Mouse (Mus musculus) spleen, postnatal 10 days (tissue): ENCODE measurements around the gene Pik3r5.

Experiments
- DNase-seq, 2 experiments: peaks; one replicate each; pipeline ENCODE4 v3.0.0; 2021 to 2022; ENCODE audit warnings: low spot score in 2 of 2

The Pik3r5 gene

GRCm38 (mm10) chr11:68431699-68432360 is at the start of gene Pik3r5:
Gene Pik3r5, plus strand, starts transcription at chr11:68432121.
- peak; percentile 65 to 86 for DNase-seq

GRCm38 (mm10) chr11:68383519-68383918 is 48.4 kb upstream of the Pik3r5 start:
- DNase-seq = no peak

DNA sequence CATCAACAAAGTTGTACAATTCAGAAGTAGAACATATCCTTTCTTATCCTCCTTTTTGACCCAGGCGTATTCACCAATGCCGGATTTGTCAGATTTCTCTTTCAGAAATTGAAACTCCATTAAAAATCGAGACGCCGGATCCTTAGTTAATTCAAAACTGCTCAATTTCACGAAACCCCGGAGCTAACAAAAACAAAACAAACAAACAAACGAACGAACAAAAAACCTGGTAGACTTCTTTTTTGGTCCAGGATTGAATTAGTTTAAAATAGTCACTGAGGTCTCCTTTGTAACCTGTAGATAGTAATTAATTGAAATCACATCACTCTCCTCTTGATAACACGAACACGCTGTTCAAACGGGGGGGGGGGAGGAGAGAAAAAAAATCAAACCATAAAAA is 47.8 kb upstream of the Pik3r5 start:
- no peak for DNase-seq

DNA sequence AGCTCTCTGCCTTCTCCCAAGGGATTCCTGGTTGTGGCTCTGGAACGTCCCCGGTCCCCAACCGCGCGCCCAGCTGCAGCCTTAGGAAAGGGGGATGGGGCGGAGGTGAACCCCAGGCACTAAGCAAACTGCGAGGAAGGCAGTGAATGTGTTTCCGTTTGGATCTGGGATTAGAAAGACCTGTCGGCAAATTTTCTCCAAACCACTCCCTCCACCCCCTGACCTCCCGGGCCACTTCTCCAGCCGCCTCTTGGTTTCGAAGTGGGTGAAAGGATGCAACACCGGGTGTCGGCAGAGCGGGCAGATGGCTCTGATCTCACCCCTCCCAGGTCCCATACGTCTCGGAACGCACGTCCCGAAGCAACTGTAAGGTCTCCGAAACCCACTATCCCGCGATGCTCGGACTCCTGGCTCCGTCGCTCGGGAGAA is 47.3 kb upstream of the Pik3r5 start:
- no peak for DNase-seq

GRCm38 (mm10) chr11:68385021-68385821 is 46.7 kb upstream of the Pik3r5 start:
- no peak for DNase-seq

- DNase-seq = peak; percentile 15 to 19
Measured at GRCm38 (mm10) chr11:68385921-68386588, 45.9 kb upstream of the Pik3r5 start.

DNA sequence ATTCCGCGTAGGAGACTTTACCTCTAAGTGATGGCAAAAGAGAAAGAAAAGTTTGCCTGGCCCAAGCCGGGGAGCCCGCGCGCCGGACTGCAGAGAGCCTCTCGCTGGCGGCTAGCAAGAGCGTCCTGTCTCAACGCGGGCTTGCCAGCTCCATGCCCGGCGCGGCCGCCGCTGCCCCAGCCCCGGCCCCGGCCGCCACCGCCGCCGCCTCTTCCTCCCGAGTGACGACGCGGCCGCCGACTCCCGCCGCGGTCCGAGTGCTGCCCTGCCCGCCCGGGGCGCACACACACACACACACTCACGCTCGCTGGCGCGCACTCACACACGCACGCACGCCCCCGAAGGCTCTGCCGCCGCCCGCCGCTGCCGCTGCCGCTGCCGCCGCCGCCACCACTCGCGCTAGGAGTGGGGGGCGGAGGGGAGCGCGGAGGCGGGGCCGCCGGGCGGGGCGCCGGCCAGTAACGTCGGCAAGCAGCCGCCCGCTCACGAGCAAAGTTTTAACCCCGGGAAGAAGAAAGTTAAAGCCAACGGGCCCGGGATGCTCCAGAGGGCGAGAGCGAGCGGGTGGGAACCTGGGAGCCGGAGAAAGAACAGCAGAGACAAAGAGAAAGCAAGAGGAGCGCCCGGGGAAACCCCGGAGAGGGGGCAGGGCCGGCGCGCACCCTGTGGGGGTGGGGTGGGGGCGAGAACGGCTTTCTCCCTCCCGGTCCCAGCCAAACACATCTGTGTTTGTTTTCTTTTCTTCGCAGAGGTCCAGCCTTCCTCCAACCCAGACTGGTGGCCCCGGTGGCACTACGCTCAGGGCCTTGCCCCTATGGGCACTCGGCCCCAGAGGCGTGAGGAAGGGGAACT is 45.1 kb upstream of the Pik3r5 start:
- peak; percentile 13 to 34 for DNase-seq

GRCm38 (mm10) chr11:68387441-68387760 is 44.5 kb upstream of the Pik3r5 start:
- DNase-seq = no peak

GRCm38 (mm10) chr11:68387971-68388654 is 43.8 kb upstream of the Pik3r5 start:
- DNase-seq = no peak

GRCm38 (mm10) chr11:68388655-68389015 is 43.3 kb upstream of the Pik3r5 start:
- no peak for DNase-seq

DNA sequence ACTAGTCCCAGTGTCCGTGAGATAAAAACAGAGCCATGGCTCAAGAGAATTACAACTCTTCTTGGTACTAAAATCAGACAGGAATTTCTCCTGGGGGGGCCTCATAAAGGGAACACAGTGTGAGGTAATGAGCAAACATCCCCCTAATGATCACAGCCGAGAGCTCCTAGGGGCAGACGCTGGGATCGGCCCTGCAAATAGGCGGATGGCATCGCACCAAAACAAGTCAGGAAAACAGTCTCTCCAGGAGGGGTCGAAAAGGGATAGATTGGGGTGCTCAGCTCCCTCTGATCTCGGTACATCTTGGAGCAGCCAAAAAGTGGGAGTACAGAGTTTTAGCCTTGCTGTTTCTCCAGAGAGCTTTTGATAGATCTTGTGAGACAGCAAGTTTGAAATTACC is 42.3 kb upstream of the Pik3r5 start:
- DNase-seq = no peak

DNA sequence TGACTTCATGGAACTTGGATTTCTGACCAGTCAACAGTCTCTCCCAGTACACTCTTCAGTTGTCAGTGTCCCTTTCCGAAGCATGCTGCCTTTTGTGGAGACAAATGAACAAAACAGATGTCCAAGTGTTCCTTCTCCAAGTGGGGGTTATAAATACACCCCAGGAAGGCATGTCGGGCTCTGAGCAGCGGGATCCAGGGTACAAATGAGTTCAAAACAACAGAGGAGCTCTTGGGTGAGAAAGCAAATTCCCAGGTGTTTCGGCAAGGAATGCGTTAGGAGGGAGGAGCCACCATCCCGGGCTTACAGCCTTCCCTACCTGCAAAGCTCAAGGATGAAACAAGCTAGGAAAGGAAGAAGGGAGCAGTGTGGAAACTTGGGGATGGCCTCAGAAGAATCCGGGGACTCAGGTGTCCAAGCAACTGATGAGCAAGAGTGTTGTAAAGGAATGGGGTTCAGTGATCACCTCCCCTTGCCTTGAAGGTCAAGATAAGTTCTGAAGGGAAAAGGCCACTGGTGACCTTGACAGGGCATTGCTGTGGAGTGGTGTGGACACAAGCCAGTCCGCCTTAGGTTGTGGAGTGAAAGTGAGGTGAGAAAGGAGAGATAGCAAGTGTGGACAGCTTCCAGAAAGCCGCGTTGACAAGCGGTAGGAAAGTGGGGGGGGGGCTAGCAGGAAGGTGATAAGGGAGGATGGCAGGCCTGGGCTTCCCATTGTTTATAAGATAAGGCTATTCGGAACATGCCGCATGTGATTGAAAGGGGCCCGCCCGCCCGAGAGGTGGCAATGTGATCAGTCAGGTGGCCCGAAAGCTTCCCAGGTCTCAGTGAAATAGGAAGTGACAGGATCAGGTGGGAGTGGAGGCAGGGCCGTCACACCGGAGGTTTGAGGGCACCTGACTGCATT is 41.3 kb upstream of the Pik3r5 start:
- DNase-seq = no peak

GRCm38 (mm10) chr11:68393897-68394490 is 37.9 kb upstream of the Pik3r5 start:
- DNase-seq = no peak

- DNase-seq = no peak
Measured at GRCm38 (mm10) chr11:68394749-68395148, 37.2 kb upstream of the Pik3r5 start.

DNA sequence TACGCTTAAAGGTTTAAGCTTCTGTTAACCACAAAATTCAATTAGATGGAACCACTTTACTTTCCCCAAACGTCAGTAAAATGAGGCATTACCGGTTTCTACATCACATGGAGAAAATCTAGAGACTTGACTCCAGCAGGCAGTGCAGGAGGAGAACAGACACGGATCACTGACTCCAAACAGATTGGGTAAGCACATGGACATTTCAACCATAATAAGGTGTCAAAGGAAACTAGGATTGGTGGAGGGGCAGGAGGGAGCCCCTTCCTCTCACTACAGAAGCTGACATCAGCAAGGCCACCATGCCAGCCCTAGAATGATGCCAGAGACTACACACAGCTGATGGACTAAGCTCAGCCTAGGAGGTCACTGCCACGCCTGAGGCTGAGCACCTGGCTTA is 36.4 kb upstream of the Pik3r5 start:
- DNase-seq = no peak

DNA sequence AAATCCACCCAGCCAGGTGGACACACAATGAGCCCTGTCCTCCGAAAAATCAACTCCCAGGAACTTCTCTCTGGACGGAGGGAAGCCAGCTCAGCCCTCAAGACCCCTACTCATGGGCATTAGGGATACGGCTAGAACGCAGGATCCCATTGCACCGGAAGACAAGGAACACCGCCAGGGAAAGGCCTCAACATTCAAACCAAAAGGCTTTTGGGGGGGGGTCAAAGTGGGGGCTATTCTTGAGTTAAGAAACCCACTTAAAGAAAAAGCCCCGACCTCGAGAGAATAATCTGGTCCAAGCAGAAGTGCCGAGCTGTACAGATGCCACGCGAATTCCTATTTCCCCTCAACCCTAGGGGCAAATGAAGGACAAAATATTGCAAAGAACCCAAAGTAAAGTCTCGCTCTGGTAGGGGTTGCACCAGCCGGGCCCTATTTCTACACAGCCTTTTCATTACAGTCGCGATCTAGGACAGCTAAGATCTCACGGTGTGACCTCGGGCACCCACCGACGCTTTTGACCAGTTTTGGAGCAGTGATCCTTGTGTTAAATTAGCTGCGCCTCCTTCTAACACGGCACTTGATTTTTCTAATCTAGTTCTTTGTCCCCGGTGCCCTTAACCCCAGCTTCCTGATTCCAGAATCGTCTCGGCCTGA is 32.9 kb upstream of the Pik3r5 start:
- no peak for DNase-seq

- DNase-seq = no peak
Measured at GRCm38 (mm10) chr11:68399548-68400020, 32.3 kb upstream of the Pik3r5 start.

DNA sequence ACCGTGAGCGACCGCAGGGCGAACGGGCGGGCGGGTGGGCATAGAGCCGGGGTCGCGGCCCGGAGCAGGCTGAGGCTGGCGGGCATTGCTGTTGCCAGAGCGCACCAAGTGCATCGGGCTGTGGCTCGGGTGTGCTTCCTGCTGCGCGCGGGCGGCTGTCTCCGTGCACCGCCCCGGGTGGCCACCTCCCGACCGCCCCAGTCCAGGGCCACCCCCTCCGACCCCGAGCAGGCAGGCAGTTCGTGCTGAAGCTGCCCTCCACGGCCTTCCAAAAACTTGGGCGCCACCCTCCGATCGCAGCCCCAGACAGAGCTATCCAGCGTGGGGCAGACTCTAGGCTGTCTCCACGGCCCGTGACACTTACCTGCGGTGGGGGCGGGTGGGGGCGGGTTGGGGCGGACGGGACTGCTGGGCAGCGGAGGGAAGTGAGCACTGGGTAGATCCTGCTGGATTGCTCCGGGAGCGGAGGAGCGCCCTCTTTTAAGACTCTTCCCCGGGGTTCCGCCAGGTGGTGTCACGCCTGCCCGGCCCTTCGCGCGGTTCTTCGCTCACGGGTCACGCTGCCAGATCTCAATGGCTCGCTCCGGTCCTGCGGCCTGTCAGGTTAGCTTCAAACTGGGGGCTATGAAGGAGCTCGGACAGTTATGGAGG is 31.8 kb upstream of the Pik3r5 start:
- peak in 1 of 2 experiments; percentile 25 for DNase-seq
